Mouse (Mus musculus) neural tube, embryonic 13.5 days (tissue): ENCODE measurements around the gene Slc7a11. TPM values are rescaled to one million over a fixed set of nuclear protein-coding genes. Genes with fewer than 3 reads are reported as not detected.

ENCODE experiments used
- ATAC-seq: fragments of 200-750 bp; cut with Nextera tagmentation; 2 replicates; pipeline ENCODE4 v1.8.0; 2017; ENCODE audit warnings: low read depth, mild to moderate bottlenecking, moderate TSS enrichment, moderate library complexity
- H3K27ac ChIP-seq: fragments of 300-500 bp; sonication (generic); replicated peaks from 2 replicates; pipeline ENCODE4 v1.5.1; 2015; ENCODE audit warnings: moderate library complexity, mild to moderate bottlenecking, inconsistent platforms
- H3K27me3 ChIP-seq: fragments of 300-500 bp; sonication (generic); 2 replicates; pipeline ENCODE4 v1.6.1; 2015; ENCODE audit warnings: mild to moderate bottlenecking, inconsistent platforms
- H3K36me3 ChIP-seq: fragments of 300-500 bp; sonication (generic); 2 replicates; pipeline ENCODE4 v1.6.1; 2015; ENCODE audit warnings: mild to moderate bottlenecking, inconsistent platforms
- H3K4me1 ChIP-seq: fragments of 300-500 bp; sonication (generic); replicated peaks from 2 replicates; pipeline ENCODE4 v1.6.1; 2015; ENCODE audit warnings: inconsistent platforms
- H3K4me2 ChIP-seq: fragments of 300-500 bp; sonication (generic); 2 replicates; pipeline ENCODE4 v1.6.1; 2015; ENCODE audit warnings: inconsistent platforms, mild to moderate bottlenecking, moderate library complexity
- H3K4me3 ChIP-seq: fragments of 300-500 bp; sonication (generic); 2 replicates; pipeline ENCODE4 v1.5.1; 2015; ENCODE audit warnings: mild to moderate bottlenecking, inconsistent platforms
- H3K9ac ChIP-seq: fragments of 300-500 bp; sonication (generic); 2 replicates; pipeline ENCODE4 v1.6.1; 2015; ENCODE audit warnings: moderate library complexity, mild to moderate bottlenecking, inconsistent platforms
- H3K9me3 ChIP-seq: fragments of 300-500 bp; sonication (generic); 2 replicates; pipeline ENCODE4 v1.6.1; 2016; ENCODE audit warnings: inconsistent platforms
- WGBS: fragments of 180-500 bp; shearing (Covaris S2); methylation state at CpG from one replicate; pipeline ENCODE4 v1.1.7; 2015; 5-methylcytosine and 5-hydroxymethylcytosine counted together
- polyA plus RNA-seq: library from polyadenylated mRNA; unstranded; fragments of >200 nt; fragmentation: Nextera tagmentation; extraction: Ambion mirVana; gene quantifications from 2 replicates; pipeline ENCODE4 v1.2.1, GENCODE M21; 2015

Gene Slc7a11
- polyA plus RNA-seq, 1 experiment from 2014 or later: 3.6 TPM

DNA sequence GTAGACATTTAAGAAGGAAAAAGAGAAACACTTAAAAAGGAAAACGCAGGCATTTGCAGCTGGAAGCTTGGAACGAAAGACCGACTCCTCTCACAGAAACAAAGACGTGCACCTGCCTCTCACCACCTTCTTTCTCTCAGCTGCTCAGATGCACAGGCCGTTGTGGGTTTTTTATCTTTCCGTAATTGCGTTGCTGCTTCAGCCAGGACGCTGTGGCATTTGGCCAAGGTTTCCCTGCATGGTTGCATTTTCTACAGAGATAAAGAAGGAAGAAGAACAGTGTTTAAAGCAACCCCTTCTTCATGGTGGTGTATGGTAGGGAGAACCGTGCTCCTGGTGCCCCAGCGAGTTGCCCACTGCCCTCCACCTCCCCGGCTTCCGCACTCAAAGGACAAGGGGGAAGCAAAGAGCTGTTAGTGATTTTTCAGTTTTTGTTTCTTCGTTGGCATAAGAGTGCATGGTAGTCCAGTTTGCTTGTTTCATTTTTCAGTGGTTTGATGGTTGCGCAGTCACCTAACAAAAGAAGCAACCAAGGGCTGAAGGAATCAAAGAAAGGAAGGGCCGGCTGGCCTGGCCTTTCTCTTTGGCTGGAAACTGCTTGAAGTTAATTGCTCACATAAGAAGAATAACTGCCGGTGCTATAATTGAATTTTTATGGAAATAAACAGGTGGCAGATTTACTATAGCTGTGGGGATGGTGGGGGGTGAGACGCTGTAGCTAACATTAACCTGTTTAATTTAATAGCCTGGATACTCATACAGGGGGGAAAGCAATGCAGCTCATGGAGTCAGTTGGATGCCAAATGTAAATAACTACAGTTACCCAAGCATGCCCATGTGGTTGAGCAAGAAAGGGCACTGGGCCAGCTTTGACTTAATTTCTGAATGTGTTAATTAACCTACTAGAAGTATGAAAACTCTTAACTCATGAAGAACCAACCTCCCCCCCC lies 143.1 kb downstream of the Slc7a11 start:
- 32% methylated on average over 17 of the region's 17 CpGs for WGBS
- H3K27me3 ChIP-seq: no peaks in the 10 kb centered on the region
- H3K27ac ChIP-seq: peak overlapping the region; percentile 73
- H3K9ac ChIP-seq: peak overlapping the region; percentile 53; the same call in 1 of the 2 replicates
- H3K9me3 ChIP-seq: no peaks in the 10 kb centered on the region
- peak overlapping the region; percentile 39 for H3K4me2 ChIP-seq
- peak; percentile 91 for ATAC-seq
- H3K4me1 ChIP-seq: peaks cover 20% of the 10 kb centered on the region
- no peak overlapping the region for H3K4me3 ChIP-seq
- H3K36me3 ChIP-seq: no peaks in the 10 kb centered on the region

DNA sequence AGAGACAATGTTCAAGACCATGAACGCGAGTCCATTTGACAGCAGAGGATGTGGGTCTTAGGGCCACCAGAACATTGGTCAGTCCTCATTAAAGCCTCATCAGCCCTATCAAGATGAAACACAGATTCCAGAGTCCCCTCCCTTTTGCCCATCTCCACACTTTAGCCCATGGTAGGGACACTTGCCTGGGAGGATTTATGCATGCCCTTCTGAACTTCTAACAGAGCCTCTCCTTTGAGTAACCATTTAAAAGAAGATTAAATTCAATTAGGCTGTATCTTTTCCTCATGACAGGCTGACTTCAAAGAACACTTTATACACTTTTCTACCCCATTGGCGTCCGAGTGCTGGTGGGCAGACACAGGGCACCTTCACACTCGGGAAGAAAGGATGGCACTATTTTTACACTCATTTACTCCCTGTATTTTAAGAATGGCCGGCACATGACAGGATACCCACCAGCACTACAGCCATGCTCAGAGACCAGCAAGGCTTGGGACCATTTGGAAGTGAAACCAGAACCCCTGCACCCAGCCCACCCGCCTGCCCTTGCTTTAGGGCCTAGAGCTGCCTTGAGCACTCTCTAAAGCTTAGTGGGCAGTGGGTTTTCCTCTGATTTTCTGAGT lies 144.9 kb downstream of the Slc7a11 start:
- no peak overlapping the region for H3K9ac ChIP-seq
- no peaks in the 10 kb centered on the region for H3K27me3 ChIP-seq
- no peak for ATAC-seq
- no peaks in the 10 kb centered on the region for H3K9me3 ChIP-seq
- WGBS: 44% methylated on average over 7 of the region's 7 CpGs
- H3K4me1 ChIP-seq: peaks cover 20% of the 10 kb centered on the region
- H3K27ac ChIP-seq: no peak overlapping the region
- H3K36me3 ChIP-seq: no peaks in the 10 kb centered on the region
- no peak overlapping the region for H3K4me3 ChIP-seq
- no peak overlapping the region for H3K4me2 ChIP-seq

DNA sequence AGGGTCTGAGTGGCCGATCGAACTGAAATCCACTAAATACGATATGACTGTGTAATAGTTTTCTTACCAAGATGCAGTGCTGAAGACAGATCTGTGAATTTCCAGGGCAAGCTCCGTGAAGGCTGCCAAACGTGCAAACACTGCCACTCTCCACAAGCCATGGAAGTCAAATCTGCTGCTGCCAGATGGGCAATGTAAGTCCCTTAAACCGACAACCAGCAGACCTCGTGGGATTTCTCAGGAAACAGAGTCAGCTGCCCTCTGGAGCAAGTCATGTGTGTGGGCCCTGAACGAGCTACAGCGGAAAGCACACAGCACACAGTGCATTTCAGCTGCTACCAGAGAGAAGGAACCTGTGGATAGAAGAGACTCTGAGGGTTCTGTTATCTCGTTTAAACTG lies 146.5 kb downstream of the Slc7a11 start:
- H3K9ac ChIP-seq: no peak overlapping the region
- H3K9me3 ChIP-seq: no peaks in the 10 kb centered on the region
- ATAC-seq: no peak
- H3K27ac ChIP-seq: no peak overlapping the region
- no peaks in the 10 kb centered on the region for H3K36me3 ChIP-seq
- peaks cover 20% of the 10 kb centered on the region for H3K4me1 ChIP-seq
- H3K4me2 ChIP-seq: no peak overlapping the region
- 60% methylated on average over 10 of the region's 10 CpGs for WGBS
- no peaks in the 10 kb centered on the region for H3K27me3 ChIP-seq
- H3K4me3 ChIP-seq: no peak overlapping the region

DNA sequence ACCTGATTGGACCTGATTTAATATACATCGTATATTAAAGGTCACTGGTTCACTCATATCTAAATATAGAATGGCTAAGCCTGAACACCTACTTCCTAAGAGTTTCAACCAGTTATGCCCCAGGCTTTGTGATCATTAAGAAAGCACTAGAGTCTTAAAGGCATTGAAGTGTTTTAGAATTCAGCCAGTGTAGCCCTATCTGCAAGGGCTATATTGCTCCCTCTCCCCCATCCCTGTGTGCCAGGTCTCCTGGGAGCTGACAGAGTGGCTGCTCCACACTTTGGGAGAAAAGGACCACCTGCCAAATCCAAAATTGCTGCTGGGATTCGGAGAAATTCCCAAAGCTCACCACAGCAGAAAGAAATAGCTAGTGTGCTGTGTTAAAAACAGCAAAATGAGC lies 168.4 kb downstream of the Slc7a11 start:
- Histone ChIP-seq H3K27me3 (no peaks in the 10 kb centered on the region), H3K9ac (no peak overlapping the region), H3K27ac (no peak overlapping the region), H3K9me3 (no peaks in the 10 kb centered on the region), H3K4me1 (peaks cover 12% of the 10 kb centered on the region), H3K4me3 (no peak overlapping the region), H3K36me3 (no peaks in the 10 kb centered on the region), H3K4me2 (no peak overlapping the region)
- ATAC-seq: no peak
- WGBS: 67% methylated on average over 2 of the region's 2 CpGs

DNA sequence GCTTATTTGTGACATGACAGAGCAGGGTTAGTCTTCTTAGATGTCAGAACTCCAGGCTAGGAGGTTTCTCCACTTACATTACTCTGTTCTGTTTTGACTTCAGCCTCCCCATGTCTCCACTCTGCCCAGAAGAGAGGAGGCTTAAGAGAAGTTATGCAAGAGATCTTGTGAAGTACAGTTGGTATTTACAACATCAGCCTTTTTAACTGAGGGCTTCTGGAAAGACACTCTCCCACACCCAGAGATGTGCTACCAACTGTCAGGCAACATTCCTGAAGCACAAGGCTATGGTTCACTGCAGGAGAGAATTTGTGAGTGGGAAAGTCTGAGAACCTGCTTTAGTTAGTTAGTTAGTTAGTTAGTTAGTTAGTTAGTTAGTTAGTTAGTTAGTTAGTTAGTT lies 171.2 kb downstream of the Slc7a11 start:
- no peak for ATAC-seq
- no peak overlapping the region for H3K9ac ChIP-seq

GRCm38 (mm10) chr3:50269680-50270079 lies 173.7 kb downstream of the Slc7a11 start:
- 92% methylated on average over 4 of the region's 4 CpGs for WGBS
- no peak overlapping the region for H3K4me2 ChIP-seq
- no peak for ATAC-seq

More for the DNA sequence above, 171.2 kb downstream of the Slc7a11 start:
- no peaks in the 10 kb centered on the region for H3K36me3 ChIP-seq
- no peaks in the 10 kb centered on the region for H3K27me3 ChIP-seq
- no peaks in the 10 kb centered on the region for H3K9me3 ChIP-seq
- H3K27ac ChIP-seq: no peak overlapping the region
- H3K4me3 ChIP-seq: no peak overlapping the region
- no peak overlapping the region for H3K4me2 ChIP-seq
- H3K4me1 ChIP-seq: peaks cover 10% of the 10 kb centered on the region

GRCm38 (mm10) chr3:50262547-50263087 lies 180.8 kb downstream of the Slc7a11 start:
- ATAC-seq: no peak
- H3K4me3 ChIP-seq: no peak overlapping the region
- no peaks in the 10 kb centered on the region for H3K36me3 ChIP-seq
- H3K4me1 ChIP-seq: peaks cover 11% of the 10 kb centered on the region; the same call in 1 of the 2 replicates
- no peak overlapping the region for H3K9ac ChIP-seq
- no peaks in the 10 kb centered on the region for H3K27me3 ChIP-seq
- H3K4me2 ChIP-seq: no peak overlapping the region
- 63% methylated on average over 2 of the region's 2 CpGs for WGBS
- no peak overlapping the region for H3K27ac ChIP-seq
- H3K9me3 ChIP-seq: no peaks in the 10 kb centered on the region

More at GRCm38 (mm10) chr3:50269680-50270079, 173.7 kb downstream of the Slc7a11 start:
- H3K4me3 ChIP-seq: no peak overlapping the region
- no peaks in the 10 kb centered on the region for H3K36me3 ChIP-seq
- no peaks in the 10 kb centered on the region for H3K27me3 ChIP-seq
- H3K9ac ChIP-seq: no peak overlapping the region
- 0 out of 2 replicates have a peak, but pooled peaks cover under 1% of the 10 kb centered on the region for H3K4me1 ChIP-seq
- no peak overlapping the region for H3K27ac ChIP-seq
- no peaks in the 10 kb centered on the region for H3K9me3 ChIP-seq

- no peak for ATAC-seq
- Histone ChIP-seq H3K27me3 (no peaks in the 10 kb centered on the region), H3K4me3 (no peak overlapping the region), H3K27ac (no peak overlapping the region), H3K4me1 (peaks cover 11% of the 10 kb centered on the region; the same call in 1 of the 2 replicates), H3K9ac (no peak overlapping the region), H3K36me3 (no peaks in the 10 kb centered on the region), H3K4me2 (no peak overlapping the region), H3K9me3 (no peaks in the 10 kb centered on the region)
- 70% methylated on average over 2 of the region's 2 CpGs for WGBS
These were observed 181.3 kb downstream of the Slc7a11 start for GRCm38 (mm10) chr3:50262066-50262465.

- H3K36me3 ChIP-seq: no peaks in the 10 kb centered on the region
- no peak for ATAC-seq
- H3K4me2 ChIP-seq: no peak overlapping the region
- no peak overlapping the region for H3K9ac ChIP-seq
- 90% methylated on average over 1 of the region's 1 CpGs for WGBS
- peaks cover 11% of the 10 kb centered on the region; the same call in 1 of the 2 replicates for H3K4me1 ChIP-seq
- no peaks in the 10 kb centered on the region for H3K9me3 ChIP-seq
- no peaks in the 10 kb centered on the region for H3K27me3 ChIP-seq
- H3K27ac ChIP-seq: no peak overlapping the region
- H3K4me3 ChIP-seq: no peak overlapping the region
These were observed 182.7 kb downstream of the Slc7a11 start for GRCm38 (mm10) chr3:50260667-50261066.

DNA sequence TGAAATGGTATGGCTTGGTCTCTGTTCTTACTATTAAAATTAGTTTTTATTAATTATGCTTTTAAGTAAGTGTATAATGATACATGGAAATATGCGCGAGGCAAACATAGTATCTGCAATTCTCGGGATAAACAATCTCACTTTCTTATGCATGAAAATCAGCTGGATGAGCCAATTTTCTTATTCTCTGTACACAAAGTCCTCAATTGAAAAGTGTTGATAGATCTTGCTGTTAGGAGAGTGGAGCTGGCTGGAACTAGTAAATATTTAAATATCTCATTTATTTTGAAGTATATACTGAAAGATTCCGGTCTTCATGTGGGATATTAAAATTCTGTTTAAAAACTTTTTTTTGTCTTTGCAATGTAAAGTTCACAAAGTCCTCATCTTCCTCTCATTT lies 184.6 kb downstream of the Slc7a11 start:
- WGBS: 87% methylated on average over 4 of the region's 4 CpGs
- Histone ChIP-seq H3K9me3 (no peaks in the 10 kb centered on the region), H3K9ac (no peak overlapping the region)

GRCm38 (mm10) chr3:50249598-50250300 lies 193.7 kb downstream of the Slc7a11 start:
- Histone ChIP-seq H3K4me2 (no peak overlapping the region), H3K36me3 (no peaks in the 10 kb centered on the region), H3K27ac (no peak overlapping the region), H3K27me3 (no peaks in the 10 kb centered on the region), H3K4me1 (no peaks in the 10 kb centered on the region), H3K9me3 (no peaks in the 10 kb centered on the region), H3K9ac (no peak overlapping the region), H3K4me3 (no peak overlapping the region)
- WGBS: 81% methylated on average over 6 of the region's 6 CpGs
- ATAC-seq: no peak

More for the DNA sequence above, 184.6 kb downstream of the Slc7a11 start:
- Histone ChIP-seq H3K27ac (no peak overlapping the region), H3K27me3 (no peaks in the 10 kb centered on the region), H3K4me1 (peaks cover 11% of the 10 kb centered on the region; the same call in 1 of the 2 replicates), H3K4me3 (no peak overlapping the region), H3K4me2 (no peak overlapping the region), H3K36me3 (no peaks in the 10 kb centered on the region)
- ATAC-seq: no peak
